Mouse (Mus musculus): ENCODE results near the gene Lcor. TPM values are rescaled to one million over a fixed set of nuclear protein-coding genes. Genes with fewer than 3 reads are reported as not detected.

Lcor gene
- total RNA-seq, 2 experiments from 2014 or later, result 12.2 to 12.4 TPM

GRCm38 (mm10) chr19:41476530-41477249 lies 5.7 kb upstream of the Lcor start:
- DNase-seq, result no peak

- peak; percentile 30 to 46 for DNase-seq
Observed at GRCm38 (mm10) chr19:41481030-41481886, 1.2 kb upstream of the Lcor start.

GRCm38 (mm10) chr19:41481887-41482189 lies 599 bp upstream of the Lcor start:
- DNase-seq, result no peak

- DNase-seq, result peak; percentile 75 to 79
Observed at GRCm38 (mm10) chr19:41482909-41483444, 540 bp downstream of the Lcor start.

GRCm38 (mm10) chr19:41483445-41484040 lies 1.1 kb downstream of the Lcor start:
- DNase-seq, result peak in 1 of 2 experiments; percentile 60

- no peak for DNase-seq
Observed at GRCm38 (mm10) chr19:41484361-41484760, 1.9 kb downstream of the Lcor start.

- DNase-seq, result no peak
Observed at GRCm38 (mm10) chr19:41495382-41496032, 13.1 kb downstream of the Lcor start.

- no peak for DNase-seq
Observed at GRCm38 (mm10) chr19:41496058-41496457, 13.6 kb downstream of the Lcor start.

- no peak for DNase-seq
Observed at GRCm38 (mm10) chr19:41507872-41508271, 25.4 kb downstream of the Lcor start.

- peak; percentile 33 to 40 for DNase-seq
Observed at GRCm38 (mm10) chr19:41514836-41515235, 32.4 kb downstream of the Lcor start.

- DNase-seq, result no peak
Observed at GRCm38 (mm10) chr19:41515549-41515948, 33.1 kb downstream of the Lcor start.

GRCm38 (mm10) chr19:41517006-41517405 lies 34.6 kb downstream of the Lcor start:
- no peak for DNase-seq

GRCm38 (mm10) chr19:41519121-41519520 lies 36.7 kb downstream of the Lcor start:
- DNase-seq, result no peak

- DNase-seq, result no peak
Observed at GRCm38 (mm10) chr19:41522246-41522645, 39.8 kb downstream of the Lcor start.

GRCm38 (mm10) chr19:41523798-41524563 lies 41.5 kb downstream of the Lcor start:
- DNase-seq, result no peak

GRCm38 (mm10) chr19:41529169-41529568 lies 46.7 kb downstream of the Lcor start:
- DNase-seq, result no peak

GRCm38 (mm10) chr19:41534021-41534420 lies 51.6 kb downstream of the Lcor start:
- DNase-seq, result no peak

- DNase-seq, result no peak
Observed at GRCm38 (mm10) chr19:41556981-41557380, 74.5 kb downstream of the Lcor start.

GRCm38 (mm10) chr19:41557491-41557890 lies 75.1 kb downstream of the Lcor start:
- DNase-seq, result no peak

GRCm38 (mm10) chr19:41558891-41559486 lies 76.6 kb downstream of the Lcor start:
- DNase-seq, result no peak

GRCm38 (mm10) chr19:41560856-41561255 lies 78.4 kb downstream of the Lcor start:
- DNase-seq, result no peak
